Mouse (Mus musculus): ENCODE measurements around the gene Ces3a.
"Not testable (repeated sequence)": the region's sequence is repeated elsewhere in the genome, so short reads cannot be mapped to it uniquely, and the experiment has no call there.

Gene Ces3a

GRCm38 (mm10) chr8:105102101-105102785 lies 53.8 kb downstream of the Ces3a start:
- DNase-seq = not testable (repeated sequence)

GRCm38 (mm10) chr8:105103701-105104100 lies 55.3 kb downstream of the Ces3a start:
- not testable (repeated sequence) for DNase-seq

DNA sequence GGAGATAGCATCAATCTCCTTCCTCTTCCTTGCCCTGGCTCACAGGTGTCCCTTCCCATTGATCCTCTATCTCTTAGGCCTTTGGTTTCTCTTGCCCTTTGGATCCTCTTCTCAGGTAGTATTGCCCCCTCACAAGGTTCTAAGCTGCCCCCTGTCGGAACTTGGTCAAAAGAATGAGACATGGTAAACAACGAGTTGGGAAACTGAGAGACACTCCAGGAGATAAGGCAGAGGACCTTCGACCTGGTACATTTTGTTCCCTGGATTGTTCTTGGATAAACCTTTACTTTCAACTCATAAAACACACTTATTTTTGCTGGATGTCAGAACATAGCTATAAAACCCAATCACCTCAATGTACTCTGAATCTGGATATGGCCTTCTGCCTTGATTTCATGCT lies 55.8 kb downstream of the Ces3a start:
- DNase-seq = no peak

All from lung, postnatal 36 days (tissue).